Mouse (Mus musculus): ENCODE results near the gene Crybg2.

- no peak for TF ChIP-seq CTCF (conservative IDR thresholded peaks at IDR 0.05; ENCODE audit: insufficient read depth, insufficient read length, low read depth, low read length)
- TF ChIP-seq POLR2A (IDR thresholded peaks at IDR 0.05; ENCODE audit: low read depth, low read length), result no peak
Measured at GRCm38 (mm10) chr4:134067383-134067782, 6.8 kb downstream of the Crybg2 start.

Measured in kidney, adult 2 months (tissue).